Mouse (Mus musculus): ENCODE results near the gene Tdp2. TPM values are rescaled to one million over a fixed set of nuclear protein-coding genes. Genes with fewer than 3 reads are reported as not detected.

Tdp2 gene
- polyA plus RNA-seq, 1 experiment from 2014 or later = 31.4 TPM

DNA sequence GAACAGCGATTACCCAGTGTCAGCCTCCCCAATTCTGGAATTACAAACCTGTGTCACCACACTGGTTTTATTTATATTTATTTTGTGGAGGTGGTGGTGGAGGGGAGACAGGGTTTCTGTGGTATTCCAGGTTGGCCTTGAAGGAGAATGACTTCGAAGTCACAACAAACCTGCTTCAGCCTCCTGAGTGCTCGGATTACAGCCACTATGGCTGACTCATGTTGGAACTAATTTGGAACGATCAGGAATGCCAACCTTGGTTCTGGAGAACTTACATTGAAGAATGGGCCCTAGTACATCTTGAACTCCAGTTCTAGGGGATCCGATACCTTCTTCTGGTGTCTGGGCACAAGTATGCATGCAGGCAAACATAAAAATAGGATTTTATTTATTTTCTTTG, 32.1 kb upstream of the Tdp2 start:
- peak overlapping the region; percentile 99 for H3K9ac ChIP-seq (ENCODE audit: low read length)

DNA sequence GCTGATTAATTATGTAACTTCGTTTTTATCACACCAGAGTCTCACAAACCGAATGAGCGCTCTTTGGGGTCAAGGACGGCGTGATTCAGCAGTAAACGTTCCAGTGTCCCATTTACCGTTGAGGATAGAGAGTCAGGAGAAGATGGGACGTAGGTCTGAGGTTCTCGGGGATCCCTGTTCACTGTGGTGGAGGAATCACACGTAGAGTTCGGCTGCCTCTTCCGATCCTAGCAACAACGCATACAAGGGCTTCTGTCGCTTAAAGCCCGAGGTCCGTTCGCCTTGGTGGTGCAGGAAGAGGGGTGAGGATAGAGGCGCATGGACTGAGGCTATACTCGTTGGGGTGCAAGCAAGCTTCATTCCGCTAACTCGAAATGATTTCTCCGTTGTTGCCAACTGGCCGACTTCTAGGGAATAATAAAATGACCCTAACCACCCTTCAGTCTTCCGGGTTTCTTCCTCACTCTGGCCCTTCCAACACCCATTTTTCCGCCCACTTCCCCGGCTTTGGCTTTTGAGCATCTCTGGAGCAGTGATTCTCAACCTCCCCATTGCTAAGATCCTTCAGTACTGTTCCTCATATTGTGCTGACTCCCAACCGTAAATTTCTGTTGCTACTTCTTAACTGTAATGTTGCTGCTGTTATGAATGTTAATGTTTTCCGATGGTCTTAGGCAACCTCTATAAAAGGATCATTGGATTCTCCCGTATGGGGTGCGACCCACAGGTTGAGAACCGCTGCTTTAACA, 31.4 kb upstream of the Tdp2 start:
- peak; percentile 1; the same call in 1 of the 2 replicates for ATAC-seq (ENCODE audit: insufficient number of reproducible peaks, insufficient read depth, low FRiP score, low read depth)
- H3K9ac ChIP-seq (ENCODE audit: low read length) = peak overlapping the region; percentile 99
- peaks cover 8% of the 10 kb centered on the region for H3K36me3 ChIP-seq (ENCODE audit: control insufficient read depth, insufficient read depth, low read length)
- peak overlapping the region; percentile 74 to 99 for H3K4me3 ChIP-seq (ENCODE audit: control insufficient read depth in 1 of 2, insufficient read depth in 1 of 2, low read depth in 1 of 2, low read length in 2 of 2)
- peak overlapping the region; percentile 84 to 88 for H3K27ac ChIP-seq (replicated peaks in 1 of 2; ENCODE audit: control insufficient read depth in 1 of 2, insufficient read depth in 1 of 2, low read depth in 2 of 2, low read length in 2 of 2)
- H3K9me3 ChIP-seq (ENCODE audit: control insufficient read depth, low read length) = no peaks in the 10 kb centered on the region
- WGBS = under 1% methylated on average over 31 of the region's 31 CpGs
- peak overlapping the region; percentile 91 for H3K4me2 ChIP-seq (ENCODE audit: low read length)
- H3K4me1 ChIP-seq (ENCODE audit: control insufficient read depth in 2 of 2, insufficient read depth in 2 of 2, low read length in 2 of 2) = peaks cover 0 to 21% of the 10 kb centered on the region in 2 experiments; a peak in 3 of 4 replicates
- H3K27me3 ChIP-seq (ENCODE audit: control insufficient read depth, insufficient read depth, low read length) = no peaks in the 10 kb centered on the region

More for the DNA sequence above, 32.1 kb upstream of the Tdp2 start:
- Histone ChIP-seq H3K4me2 (ENCODE audit: low read length) (peak overlapping the region; percentile 91), H3K27me3 (ENCODE audit: control insufficient read depth, insufficient read depth, low read length) (no peaks in the 10 kb centered on the region), H3K4me1 (ENCODE audit: control insufficient read depth in 2 of 2, insufficient read depth in 2 of 2, low read length in 2 of 2) (peaks cover 0 to 17% of the 10 kb centered on the region in 2 experiments; a peak in 3 of 4 replicates), H3K36me3 (ENCODE audit: control insufficient read depth, insufficient read depth, low read length) (0 out of 2 replicates have a peak, but pooled peaks cover 3% of the 10 kb centered on the region), H3K27ac (replicated peaks in 1 of 2; ENCODE audit: control insufficient read depth in 1 of 2, insufficient read depth in 1 of 2, low read depth in 2 of 2, low read length in 2 of 2) (peak overlapping the region in 1 of 2 experiments; percentile 84; a peak in 1 of 4 replicates), H3K9me3 (ENCODE audit: control insufficient read depth, low read length) (no peaks in the 10 kb centered on the region), H3K4me3 (ENCODE audit: control insufficient read depth in 1 of 2, insufficient read depth in 1 of 2, low read depth in 1 of 2, low read length in 2 of 2) (peak overlapping the region in 1 of 2 experiments; percentile 99; a peak in 2 of 4 replicates)
- no peak for ATAC-seq (ENCODE audit: insufficient number of reproducible peaks, insufficient read depth, low FRiP score, low read depth)
- WGBS = 60% methylated on average over 5 of the region's 5 CpGs

DNA sequence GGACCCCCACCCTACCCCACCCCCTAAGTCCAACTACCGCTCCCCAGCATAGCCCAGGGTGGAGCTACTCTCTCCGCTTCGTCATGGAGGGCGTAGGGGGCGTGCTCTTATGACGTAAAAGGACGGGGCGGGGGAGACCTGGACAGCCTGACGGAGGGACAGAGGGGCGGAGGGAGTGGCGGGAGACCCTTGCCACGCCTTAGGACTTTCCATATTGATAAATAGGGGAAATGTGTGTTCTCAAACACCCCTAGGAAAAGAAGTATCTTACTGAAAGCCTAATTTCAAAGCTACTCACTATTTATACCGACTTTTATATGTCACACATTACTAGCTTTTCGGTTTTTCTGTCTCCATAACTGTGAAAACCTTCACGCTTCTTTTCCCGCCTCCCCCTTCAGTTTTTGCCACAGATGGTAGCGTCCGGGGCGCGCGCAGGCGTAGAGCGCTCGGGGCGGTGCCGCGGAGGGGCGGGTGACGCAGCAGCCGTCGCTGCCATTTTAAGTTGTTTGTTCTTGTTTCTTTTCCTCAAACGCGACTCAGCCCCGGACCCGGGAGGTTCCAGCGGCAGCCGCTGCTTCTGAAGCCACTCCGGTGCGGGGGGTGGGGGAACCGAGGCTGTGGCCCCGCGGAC, 30.7 kb upstream of the Tdp2 start:
- WGBS = under 1% methylated on average over 42 of the region's 42 CpGs
- Histone ChIP-seq H3K4me3 (ENCODE audit: control insufficient read depth in 1 of 2, insufficient read depth in 1 of 2, low read depth in 1 of 2, low read length in 2 of 2) (peak overlapping the region; percentile 88 to 99), H3K9ac (ENCODE audit: low read length) (peak overlapping the region; percentile 99), H3K27ac (replicated peaks in 1 of 2; ENCODE audit: control insufficient read depth in 1 of 2, insufficient read depth in 1 of 2, low read depth in 2 of 2, low read length in 2 of 2) (peak overlapping the region; percentile 100), H3K4me1 (ENCODE audit: control insufficient read depth in 2 of 2, insufficient read depth in 2 of 2, low read length in 2 of 2) (peaks cover 0 to 27% of the 10 kb centered on the region in 2 experiments; a peak in 3 of 4 replicates), H3K4me2 (ENCODE audit: low read length) (peak overlapping the region; percentile 91), H3K36me3 (ENCODE audit: control insufficient read depth, insufficient read depth, low read length) (peaks cover 15% of the 10 kb centered on the region), H3K9me3 (ENCODE audit: control insufficient read depth, low read length) (no peaks in the 10 kb centered on the region), H3K27me3 (ENCODE audit: control insufficient read depth, insufficient read depth, low read length) (no peaks in the 10 kb centered on the region)
- ATAC-seq (ENCODE audit: insufficient number of reproducible peaks, insufficient read depth, low FRiP score, low read depth) = peak; percentile 98

DNA sequence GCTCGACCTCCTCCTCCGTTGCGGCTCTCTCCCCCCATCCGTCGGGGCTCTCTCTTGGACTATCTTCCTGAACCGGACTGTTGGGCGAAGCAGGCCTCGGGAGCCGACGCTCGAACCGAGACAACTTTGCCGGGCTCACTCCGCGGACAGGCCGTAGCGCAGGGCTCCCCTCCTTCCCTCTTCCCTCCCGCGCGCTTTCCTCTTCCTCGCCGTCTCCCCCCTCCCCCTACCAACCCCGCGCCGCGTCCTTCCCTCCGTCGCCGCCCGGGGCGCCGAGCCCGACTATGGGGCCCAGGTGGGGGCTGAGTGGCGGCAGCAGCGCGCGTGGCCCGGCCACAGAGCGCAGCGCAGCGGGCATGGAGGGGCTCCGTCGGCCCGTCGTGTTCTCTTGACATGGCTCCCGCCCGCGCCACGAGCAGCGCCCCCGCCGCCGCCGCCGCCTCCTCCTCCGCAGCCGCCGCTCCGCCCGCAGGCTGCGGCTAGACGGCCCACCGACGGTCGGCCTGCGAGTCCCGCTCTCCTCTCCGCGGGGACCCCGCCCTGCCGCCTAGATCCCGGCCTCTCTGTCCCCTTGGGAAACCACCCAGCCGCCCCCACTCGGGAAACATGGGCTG, 30.1 kb upstream of the Tdp2 start, which contains the start of gene BC005537:
Gene BC005537, plus strand, starts transcription at position 350 of the 614 bp plus-strand sequence.
- peak; percentile 52 for ATAC-seq (ENCODE audit: insufficient number of reproducible peaks, insufficient read depth, low FRiP score, low read depth)
- peaks cover 0 to 27% of the 10 kb centered on the region in 2 experiments; a peak in 3 of 4 replicates for H3K4me1 ChIP-seq (ENCODE audit: control insufficient read depth in 2 of 2, insufficient read depth in 2 of 2, low read length in 2 of 2)
- WGBS = under 1% methylated on average over 54 of the region's 74 CpGs

DNA sequence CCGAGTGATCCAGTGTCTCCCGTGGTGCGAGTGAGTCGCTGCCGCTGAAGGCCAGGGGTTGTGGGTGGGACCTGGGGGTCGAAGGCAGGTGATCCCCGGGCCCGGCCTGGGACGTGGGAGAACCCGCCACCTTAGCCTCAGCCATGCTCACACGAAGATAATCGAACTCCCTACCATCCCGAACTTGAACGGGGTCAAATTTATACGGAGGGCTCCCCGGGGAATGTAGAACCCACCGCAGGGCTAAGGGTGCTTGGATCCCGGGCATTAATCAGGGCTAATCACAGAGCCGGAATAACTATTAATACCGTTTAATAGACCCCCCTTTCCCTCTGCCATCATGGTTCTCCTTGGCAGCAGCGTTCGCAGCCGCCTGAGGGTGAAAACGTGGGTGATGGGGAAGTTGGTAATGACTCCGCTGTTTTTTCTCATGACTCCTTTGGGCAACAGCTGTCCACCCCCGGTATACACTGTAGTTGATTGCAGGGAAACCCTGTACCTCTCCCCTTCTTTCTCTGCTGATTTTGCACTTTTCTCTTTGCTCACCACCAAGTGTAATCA, 29.3 kb upstream of the Tdp2 start:
- Histone ChIP-seq H3K4me1 (ENCODE audit: control insufficient read depth in 2 of 2, insufficient read depth in 2 of 2, low read length in 2 of 2) (peaks cover 0 to 27% of the 10 kb centered on the region in 2 experiments; a peak in 3 of 4 replicates), H3K9me3 (ENCODE audit: control insufficient read depth, low read length) (no peaks in the 10 kb centered on the region), H3K4me2 (ENCODE audit: low read length) (peak overlapping the region; percentile 91), H3K27ac (replicated peaks in 1 of 2; ENCODE audit: control insufficient read depth in 1 of 2, insufficient read depth in 1 of 2, low read depth in 2 of 2, low read length in 2 of 2) (peak overlapping the region; percentile 25 to 100; a peak in 3 of 4 replicates), H3K9ac (ENCODE audit: low read length) (peak overlapping the region; percentile 99), H3K36me3 (ENCODE audit: control insufficient read depth, insufficient read depth, low read length) (peaks cover 28% of the 10 kb centered on the region), H3K27me3 (ENCODE audit: control insufficient read depth, insufficient read depth, low read length) (no peaks in the 10 kb centered on the region), H3K4me3 (ENCODE audit: control insufficient read depth in 1 of 2, insufficient read depth in 1 of 2, low read depth in 1 of 2, low read length in 2 of 2) (peak overlapping the region; percentile 88 to 99)
- ATAC-seq (ENCODE audit: insufficient number of reproducible peaks, insufficient read depth, low FRiP score, low read depth) = no peak
- under 1% methylated on average over 26 of the region's 26 CpGs for WGBS

More for the DNA sequence above, 30.1 kb upstream of the Tdp2 start, which contains the start of gene BC005537:
- H3K9ac ChIP-seq (ENCODE audit: low read length) = peak within 1 kb of the TSS; percentile 99
- no peaks in the 10 kb centered on the region for H3K9me3 ChIP-seq (ENCODE audit: control insufficient read depth, low read length)
- H3K36me3 ChIP-seq (ENCODE audit: control insufficient read depth, insufficient read depth, low read length) = peaks cover 22% of the 10 kb centered on the region
- peak within 1 kb of the TSS; percentile 91 for H3K4me2 ChIP-seq (ENCODE audit: low read length)
- H3K27ac ChIP-seq (replicated peaks in 1 of 2; ENCODE audit: control insufficient read depth in 1 of 2, insufficient read depth in 1 of 2, low read depth in 2 of 2, low read length in 2 of 2) = peak within 1 kb of the TSS; percentile 100
- H3K27me3 ChIP-seq (ENCODE audit: control insufficient read depth, insufficient read depth, low read length) = no peaks in the 10 kb centered on the region
- H3K4me3 ChIP-seq (ENCODE audit: control insufficient read depth in 1 of 2, insufficient read depth in 1 of 2, low read depth in 1 of 2, low read length in 2 of 2) = peak within 1 kb of the TSS; percentile 88 to 99

DNA sequence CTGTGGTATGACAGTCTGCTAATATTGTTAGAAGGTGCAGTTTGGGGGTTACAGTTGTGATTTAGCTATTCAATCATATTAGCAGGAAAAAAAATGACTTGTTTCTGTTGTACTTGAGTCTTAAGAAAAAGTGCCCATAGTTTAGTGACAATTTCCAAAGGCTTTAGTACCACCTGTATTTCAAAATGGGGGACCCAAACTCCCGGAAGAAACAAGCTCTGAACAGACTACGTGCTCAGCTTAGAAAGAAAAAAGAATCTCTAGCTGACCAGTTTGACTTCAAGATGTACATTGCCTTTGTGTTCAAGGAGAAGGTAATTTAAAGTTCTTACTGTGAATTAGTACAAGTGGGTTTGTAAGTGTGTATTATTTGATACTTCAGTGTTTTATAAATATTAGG, 28.3 kb upstream of the Tdp2 start:
- Histone ChIP-seq H3K4me2 (ENCODE audit: low read length) (peak overlapping the region; percentile 91), H3K4me3 (ENCODE audit: control insufficient read depth in 1 of 2, insufficient read depth in 1 of 2, low read depth in 1 of 2, low read length in 2 of 2) (peak overlapping the region; percentile 88 to 99; a peak in 3 of 4 replicates), H3K4me1 (ENCODE audit: control insufficient read depth in 2 of 2, insufficient read depth in 2 of 2, low read length in 2 of 2) (peaks cover 0 to 27% of the 10 kb centered on the region in 2 experiments; a peak in 3 of 4 replicates), H3K36me3 (ENCODE audit: control insufficient read depth, insufficient read depth, low read length) (peaks cover 37% of the 10 kb centered on the region), H3K27me3 (ENCODE audit: control insufficient read depth, insufficient read depth, low read length) (no peaks in the 10 kb centered on the region), H3K9ac (ENCODE audit: low read length) (peak overlapping the region; percentile 99), H3K9me3 (ENCODE audit: control insufficient read depth, low read length) (no peaks in the 10 kb centered on the region), H3K27ac (replicated peaks in 1 of 2; ENCODE audit: control insufficient read depth in 1 of 2, insufficient read depth in 1 of 2, low read depth in 2 of 2, low read length in 2 of 2) (0 out of 4 replicates have a peak overlapping the region, but pooled peaks of 1 of the 2 experiments have one; percentile 9)
- no peak for ATAC-seq (ENCODE audit: insufficient number of reproducible peaks, insufficient read depth, low FRiP score, low read depth)
- WGBS = 17% methylated on average over 2 of the region's 2 CpGs

DNA sequence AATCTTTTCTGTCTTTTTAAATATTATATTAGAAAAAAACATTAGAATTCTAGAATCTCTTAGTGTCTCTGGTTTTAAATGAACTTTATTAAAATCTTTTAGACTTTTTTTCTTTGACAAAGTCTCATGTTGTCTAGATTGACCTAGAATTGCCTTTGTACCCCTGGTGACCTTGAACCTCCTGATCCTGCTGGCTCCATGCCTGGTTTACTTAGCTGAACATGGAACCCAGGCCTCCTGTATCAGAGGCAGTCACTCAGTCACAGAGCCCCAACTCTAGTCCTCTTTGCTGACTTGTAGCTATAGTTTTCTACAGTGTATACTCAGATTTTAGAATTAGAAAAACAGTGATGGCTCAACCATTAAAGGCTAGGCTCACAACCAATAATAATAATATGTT, 25.4 kb upstream of the Tdp2 start:
- ATAC-seq (ENCODE audit: insufficient number of reproducible peaks, insufficient read depth, low FRiP score, low read depth) = no peak
- Histone ChIP-seq H3K4me1 (ENCODE audit: control insufficient read depth in 2 of 2, insufficient read depth in 2 of 2, low read length in 2 of 2) (peaks cover 0 to 21% of the 10 kb centered on the region in 2 experiments; a peak in 2 of 4 replicates), H3K9me3 (ENCODE audit: control insufficient read depth, low read length) (no peaks in the 10 kb centered on the region), H3K4me2 (ENCODE audit: low read length) (no peak overlapping the region), H3K9ac (ENCODE audit: low read length) (no peak overlapping the region), H3K4me3 (ENCODE audit: control insufficient read depth in 1 of 2, insufficient read depth in 1 of 2, low read depth in 1 of 2, low read length in 2 of 2) (no peak overlapping the region), H3K27ac (replicated peaks in 1 of 2; ENCODE audit: control insufficient read depth in 1 of 2, insufficient read depth in 1 of 2, low read depth in 2 of 2, low read length in 2 of 2) (no peak overlapping the region), H3K27me3 (ENCODE audit: control insufficient read depth, insufficient read depth, low read length) (no peaks in the 10 kb centered on the region), H3K36me3 (ENCODE audit: control insufficient read depth, insufficient read depth, low read length) (peaks cover 66% of the 10 kb centered on the region)

Data from heart, embryonic 14.5 days (tissue).